Mouse (Mus musculus) ovary, postnatal 14 days (tissue): ENCODE measurements around the gene Gpnmb.

Experiments used
- DNase-seq: peaks from one replicate; pipeline ENCODE4 v3.0.0; 2022; ENCODE audit warnings: low spot score

The Gpnmb gene

DNA sequence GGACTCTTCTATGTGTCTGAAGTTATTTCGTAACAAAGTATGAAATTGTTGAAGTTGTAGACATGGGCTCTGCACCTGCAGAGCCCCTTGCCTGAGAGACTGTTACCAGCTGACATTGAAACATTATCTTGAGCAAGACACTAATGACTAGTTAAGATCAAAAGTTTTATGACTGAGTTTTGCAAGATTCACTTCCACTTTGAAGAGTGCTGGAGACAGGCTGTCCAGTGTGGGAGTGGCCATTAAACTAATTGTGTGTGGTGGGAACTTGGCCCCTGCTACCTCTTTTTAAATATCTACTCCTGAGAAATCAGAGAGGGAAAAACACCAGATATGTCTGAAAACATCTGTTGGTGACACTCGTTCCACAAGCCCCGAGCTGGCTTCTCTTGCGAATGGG, 5.1 kb upstream of the Gpnmb start:
- DNase-seq = no peak

GRCm38 (mm10) chr6:49032783-49033182, 3.6 kb upstream of the Gpnmb start:
- DNase-seq = no peak

- no peak for DNase-seq
These were observed 919 bp downstream of the Gpnmb start for GRCm38 (mm10) chr6:49037268-49037662.

DNA sequence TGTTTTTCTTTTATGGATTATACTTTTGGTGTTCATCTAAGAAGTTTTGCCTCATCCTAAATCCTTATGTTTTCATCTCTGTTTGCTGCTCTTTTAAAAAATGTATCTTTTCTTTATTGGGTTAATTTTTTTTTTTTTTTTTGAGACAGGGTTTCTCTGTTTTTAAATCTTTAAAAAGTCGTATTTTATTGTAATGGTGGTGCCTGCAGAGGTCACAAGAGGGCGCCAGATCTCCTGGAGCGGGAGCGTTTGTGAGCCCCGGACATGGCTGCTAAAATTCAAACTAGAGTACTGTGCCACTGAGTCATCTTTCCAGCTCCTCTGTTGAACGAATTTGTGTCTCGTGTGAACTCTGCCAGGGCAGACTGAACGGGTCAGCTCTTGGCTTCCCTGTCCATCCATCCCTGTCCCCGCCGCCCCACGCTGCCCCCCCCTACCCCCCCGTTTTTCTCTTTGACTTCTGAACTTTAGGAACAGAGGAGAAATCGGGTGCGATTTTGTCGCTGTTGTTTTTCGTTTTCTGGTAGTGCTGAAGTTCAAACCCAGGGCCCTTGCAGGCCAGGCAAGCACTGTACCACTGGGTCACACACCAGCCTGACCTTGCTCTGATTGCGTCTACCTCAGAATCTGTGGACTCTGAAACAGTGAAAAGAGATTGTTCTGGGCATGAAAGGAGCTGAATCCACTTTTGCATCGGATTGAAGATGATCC, 3.3 kb downstream of the Gpnmb start:
- peak; percentile 38 for DNase-seq

- no peak for DNase-seq
These were observed 10.2 kb downstream of the Gpnmb start for GRCm38 (mm10) chr6:49046502-49046901.

- no peak for DNase-seq
These were observed 10.6 kb downstream of the Gpnmb start for GRCm38 (mm10) chr6:49046976-49047375.

DNA sequence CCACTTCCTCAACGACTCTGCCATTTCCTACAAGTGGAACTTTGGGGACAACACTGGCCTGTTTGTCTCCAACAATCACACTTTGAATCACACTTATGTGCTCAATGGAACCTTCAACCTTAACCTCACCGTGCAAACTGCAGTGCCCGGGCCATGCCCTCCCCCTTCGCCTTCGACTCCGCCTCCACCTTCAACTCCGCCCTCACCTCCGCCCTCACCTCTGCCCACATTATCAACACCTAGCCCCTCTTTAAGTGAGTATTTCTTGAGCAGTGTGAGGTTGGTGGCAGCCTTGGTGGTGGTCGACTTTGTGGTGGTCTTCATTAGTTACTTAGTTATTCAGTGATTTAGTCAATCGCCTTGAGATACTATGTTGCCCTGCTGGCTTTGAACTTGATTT, 11.5 kb downstream of the Gpnmb start:
- DNase-seq = no peak

DNA sequence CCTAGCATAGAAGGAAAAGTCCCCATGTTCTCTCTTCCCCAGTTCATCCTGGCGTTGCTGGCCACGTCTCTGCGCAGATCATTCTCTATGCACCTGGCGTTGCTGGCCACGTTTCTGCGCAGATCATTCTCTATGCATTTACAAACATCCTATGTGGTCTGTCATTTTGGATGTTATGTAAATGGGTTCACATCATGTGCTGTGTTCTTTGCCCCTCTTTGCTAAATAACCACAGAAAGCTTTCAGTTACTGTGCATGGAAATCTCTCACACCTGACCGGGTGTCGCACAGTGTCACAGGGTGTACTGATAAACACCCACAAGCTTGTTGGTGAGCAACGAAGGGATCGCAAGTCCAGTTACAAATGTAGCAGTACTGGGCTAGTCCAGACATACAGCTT, 12.0 kb downstream of the Gpnmb start:
- no peak for DNase-seq

DNA sequence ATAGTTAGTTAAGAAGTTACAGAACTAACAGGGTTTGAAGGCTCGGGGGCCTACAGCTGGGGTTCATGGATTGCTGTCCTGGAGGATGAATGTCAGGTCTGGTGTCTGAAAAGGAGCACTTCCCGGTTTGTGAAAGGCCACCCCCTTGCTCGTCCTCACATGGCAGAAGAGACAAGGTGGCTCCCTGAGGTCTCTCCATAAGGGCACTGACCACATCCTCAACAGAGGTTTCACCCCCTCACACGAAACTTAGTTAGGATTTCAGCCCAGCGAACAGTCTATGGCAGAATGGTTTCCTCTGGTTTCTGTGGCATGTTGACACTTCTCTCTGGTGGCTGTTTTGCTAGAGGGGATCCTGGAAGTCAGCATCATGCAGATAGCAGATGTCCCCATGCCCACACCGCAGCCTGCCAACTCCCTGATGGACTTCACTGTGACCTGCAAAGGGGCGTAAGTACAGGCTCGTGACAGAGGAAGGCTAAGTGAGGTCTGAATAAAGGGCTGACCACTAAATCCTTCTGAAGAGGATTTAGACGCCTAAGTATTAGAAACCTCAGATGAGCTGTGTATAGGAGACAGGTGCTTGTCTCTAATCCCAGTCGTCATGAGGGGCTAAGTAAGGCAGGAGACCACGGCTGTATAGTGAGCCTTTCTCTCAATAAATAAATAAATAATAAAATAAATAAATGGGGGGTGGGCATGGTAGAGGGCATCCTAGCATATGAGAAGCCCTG, 14.5 kb downstream of the Gpnmb start:
- DNase-seq = no peak

DNA sequence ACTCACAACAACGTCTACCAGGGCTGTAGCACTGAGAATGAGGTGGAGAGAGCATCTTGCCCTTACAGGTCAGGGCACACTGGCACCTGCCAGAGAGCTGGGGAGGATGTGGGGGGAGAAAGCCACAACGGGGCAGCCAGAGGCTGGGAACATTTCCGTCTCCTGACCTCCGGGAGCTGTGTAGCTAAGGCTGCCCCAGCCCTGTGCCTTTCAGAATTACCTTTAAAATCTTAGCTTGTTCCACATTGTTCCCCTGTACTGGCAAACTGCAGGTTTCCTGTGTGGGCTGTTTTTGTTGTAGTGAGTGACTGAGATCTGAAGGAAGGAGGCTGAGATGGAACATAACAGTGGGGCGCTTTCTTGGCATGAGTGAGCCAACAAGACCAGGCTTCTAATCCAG, 15.8 kb downstream of the Gpnmb start:
- no peak for DNase-seq

- no peak for DNase-seq
These were observed 18.9 kb downstream of the Gpnmb start for GRCm38 (mm10) chr6:49055256-49055733.

- no peak for DNase-seq
These were observed 19.7 kb downstream of the Gpnmb start for GRCm38 (mm10) chr6:49056009-49056408.

DNA sequence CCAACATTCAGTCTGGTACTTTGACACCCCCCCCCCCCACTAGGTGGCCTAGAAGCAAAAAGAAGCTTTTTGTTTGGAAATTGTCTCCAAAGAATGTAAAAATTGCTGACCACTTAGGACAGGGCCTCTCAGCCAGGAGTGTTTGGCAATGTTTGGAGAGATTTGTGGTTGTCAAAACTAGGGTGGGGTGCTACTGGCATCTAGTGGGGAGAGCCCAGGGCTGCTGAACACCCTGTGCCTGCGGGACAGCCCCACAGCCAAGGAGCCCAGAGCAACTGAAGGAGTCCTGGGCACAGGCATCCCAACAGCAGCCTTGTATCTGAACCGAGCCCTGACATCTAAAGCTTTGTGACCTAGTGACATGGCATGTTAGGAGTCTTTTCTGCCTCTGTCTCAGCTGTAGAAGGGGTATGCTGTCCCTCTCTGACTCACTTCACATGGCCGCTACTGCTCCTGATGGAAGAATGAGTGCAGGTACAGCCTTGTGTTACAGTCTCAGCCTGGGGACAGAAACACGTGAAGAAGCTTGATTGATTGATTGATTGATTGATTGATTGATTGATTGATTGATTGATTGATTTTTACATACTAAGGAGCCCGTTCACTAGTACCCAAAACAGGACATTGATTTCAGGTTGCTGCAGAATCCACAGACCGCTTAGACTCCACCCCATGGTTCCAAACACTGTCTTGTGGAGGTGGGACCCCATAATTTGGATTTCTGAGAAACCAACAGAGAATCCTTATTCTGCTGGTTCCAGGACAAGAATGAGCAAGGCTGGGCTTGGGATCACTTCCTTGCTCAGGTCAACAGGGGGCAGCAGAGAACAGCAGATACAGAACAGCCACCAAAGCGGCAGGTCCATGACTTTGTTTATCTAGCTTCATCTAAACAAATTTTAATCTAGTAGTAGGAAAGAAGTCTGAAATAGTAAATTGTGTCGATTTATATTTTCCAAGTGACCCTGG, 21.0 kb downstream of the Gpnmb start:
- DNase-seq = peak; percentile 74

GRCm38 (mm10) chr6:49068361-49068760, 32.0 kb downstream of the Gpnmb start:
- no peak for DNase-seq

DNA sequence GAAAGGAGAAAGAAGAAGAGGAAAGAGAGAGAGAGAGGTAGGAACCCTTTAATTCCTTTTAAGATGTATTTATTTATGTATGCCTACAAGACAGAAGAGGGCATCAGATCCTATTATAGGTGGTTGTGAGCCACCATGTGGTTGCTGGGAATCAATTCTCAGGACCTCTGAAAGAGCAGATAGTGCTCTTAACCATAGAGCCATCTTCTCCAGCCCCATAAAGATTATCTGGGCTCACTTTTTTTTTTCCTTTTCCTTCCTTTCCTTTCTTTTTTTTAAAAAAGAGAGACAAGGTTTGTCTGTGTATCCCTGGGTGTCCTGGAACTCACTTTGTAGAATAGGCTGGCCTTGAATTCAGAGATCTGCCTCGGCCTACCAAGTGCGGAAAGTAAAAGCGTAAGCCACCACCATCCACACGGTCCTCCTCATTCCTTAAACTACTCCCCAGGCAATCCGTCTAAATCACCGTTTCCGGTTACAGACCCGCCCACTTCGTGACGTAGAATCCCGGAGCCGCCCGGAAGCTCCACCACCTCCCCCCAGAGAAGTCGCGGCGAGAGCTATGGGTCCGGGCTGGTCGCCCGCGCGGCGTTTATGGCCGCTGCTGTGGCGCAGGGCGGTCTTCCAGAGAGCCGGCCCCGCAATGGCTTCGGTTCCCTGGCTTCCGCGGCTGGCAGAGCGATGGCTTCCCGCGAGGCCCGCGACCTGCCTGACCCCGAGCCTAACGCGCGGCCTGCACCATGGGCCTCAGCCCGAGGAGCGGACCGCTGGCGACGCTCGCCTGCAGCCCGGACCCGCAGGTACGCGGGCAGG, 37.2 kb downstream of the Gpnmb start, which contains the start of gene Malsu1:
Malsu1 (plus strand) TSS at position 492 of the 813 bp plus-strand sequence.
- DNase-seq = peak; percentile 94

DNA sequence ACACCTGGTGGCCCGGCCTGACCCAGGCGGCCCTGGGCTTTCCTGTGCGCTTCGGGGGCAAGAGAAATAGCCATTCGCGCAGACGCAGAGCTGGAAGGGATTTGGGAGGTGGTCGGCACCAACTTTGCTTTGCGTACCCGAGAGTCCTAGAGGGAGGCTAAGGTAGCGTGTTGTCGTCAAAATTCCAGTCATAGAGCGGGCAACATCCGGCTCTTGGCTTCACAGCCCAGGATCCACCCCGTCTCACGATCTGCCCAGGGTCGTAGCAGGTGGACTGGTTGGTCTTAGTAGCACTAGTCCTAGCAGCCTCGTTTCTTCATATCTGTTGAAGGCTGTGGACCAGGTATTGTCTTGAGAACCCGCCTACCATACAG, 37.8 kb downstream of the Gpnmb start:
- no peak for DNase-seq

DNA sequence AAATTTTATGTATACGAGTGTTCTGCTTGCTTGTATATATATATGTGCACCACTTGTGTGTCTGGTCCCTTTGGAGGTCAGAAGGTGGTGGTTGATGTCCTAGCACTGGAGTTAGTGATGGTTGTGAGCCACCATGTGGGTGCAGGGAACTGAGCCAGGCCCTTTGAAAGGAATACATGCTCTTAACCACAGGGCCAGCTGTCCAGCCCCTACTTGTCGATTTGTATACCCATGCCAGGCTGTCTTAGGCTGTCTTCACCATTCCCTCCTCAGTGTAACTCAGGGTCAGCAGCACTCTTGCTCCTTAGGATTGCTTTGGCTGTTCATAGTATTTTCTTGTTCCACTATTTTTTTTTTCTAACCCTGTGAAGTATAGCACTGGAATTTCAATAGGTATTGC, 41.5 kb downstream of the Gpnmb start:
- no peak for DNase-seq

- no peak for DNase-seq
These were observed 43.0 kb downstream of the Gpnmb start for GRCm38 (mm10) chr6:49079313-49079712.

DNA sequence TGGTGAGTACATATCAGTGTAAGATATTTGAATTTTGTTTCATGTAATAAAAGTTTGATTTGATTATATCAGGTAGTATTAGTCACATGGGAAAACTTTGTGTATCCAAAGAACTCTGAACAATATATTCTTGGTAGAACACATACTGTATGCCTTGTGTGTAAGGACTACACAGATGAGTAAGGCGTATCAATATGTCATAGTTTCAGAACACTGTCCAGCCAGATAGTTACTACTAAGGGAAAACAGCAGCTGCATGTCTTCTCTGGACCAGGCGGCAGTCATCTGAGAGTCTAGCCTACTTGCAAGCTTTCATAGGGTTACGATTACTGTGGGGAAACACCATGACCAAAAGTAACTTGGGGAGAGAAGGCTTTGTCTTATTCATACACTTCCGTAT, 46.7 kb downstream of the Gpnmb start:
- DNase-seq = no peak

GRCm38 (mm10) chr6:49094968-49095367, 58.6 kb downstream of the Gpnmb start:
- DNase-seq = no peak

- DNase-seq = peak; percentile 6
These were observed 60.1 kb downstream of the Gpnmb start for GRCm38 (mm10) chr6:49096421-49096820.
